In the genomic region with DNA sequence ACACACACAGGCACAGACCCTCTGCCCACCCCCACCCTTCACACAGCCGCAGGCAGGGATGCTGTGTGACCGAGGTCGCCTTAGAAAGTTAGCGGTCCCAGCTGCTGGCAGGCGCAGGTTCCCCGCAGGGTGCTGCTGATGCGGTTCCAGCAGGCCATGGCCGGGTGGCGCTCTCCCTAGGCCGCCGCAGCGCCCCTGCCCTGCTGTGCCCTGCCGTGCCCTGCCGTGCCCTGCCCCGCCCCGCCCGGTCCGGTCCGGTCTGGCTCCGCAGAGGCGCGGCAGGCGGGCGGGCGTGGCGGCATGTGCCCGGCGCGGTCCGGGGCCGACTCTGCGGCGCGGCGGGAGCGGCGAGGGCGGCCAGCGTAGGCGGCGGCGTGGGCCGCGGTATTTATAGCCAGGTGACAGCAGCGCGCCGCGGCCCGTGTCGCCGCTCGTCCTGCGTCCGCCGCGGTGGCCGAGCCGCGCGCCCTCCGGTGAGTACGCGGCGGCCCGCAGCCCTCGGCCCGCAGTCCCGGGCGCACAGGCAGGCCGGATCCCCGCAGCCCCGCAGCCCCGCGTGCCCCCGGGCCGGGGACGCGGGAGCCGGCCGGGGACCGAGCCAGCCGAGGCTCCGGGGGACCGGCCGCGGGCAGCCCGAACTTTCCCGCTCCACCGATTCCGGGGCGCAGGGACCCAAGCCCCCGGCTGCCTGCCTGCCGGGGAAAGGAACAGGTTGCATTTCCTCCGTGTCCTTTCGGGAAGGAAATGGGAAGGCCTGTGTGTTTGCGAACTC, we compare ENCODE assay signal across 8 mouse cellular contexts. TPM values are rescaled to one million over a fixed set of nuclear protein-coding genes. Genes with fewer than 3 reads are reported as not detected.
DNase-seq lines count a peak whose midpoint lies in the region; ATAC-seq and TF ChIP-seq lines count a peak whose summit lies in the region.

A gene (plus strand): TSS at position 403 of the 772 bp plus-strand sequence.

- H3K4me2 ChIP-seq in forebrain, embryonic 11.5 days (ENCODE audit: low read depth, low read length, severe bottlenecking), result peak within 1 kb of the TSS; percentile 98
- peak within 1 kb of the TSS; percentile 98 for H3K4me2 ChIP-seq in stomach, embryonic 15.5 days

- peak within 1 kb of the TSS; percentile 81 for H3K9ac ChIP-seq in ES-E14 (ENCODE audit: insufficient read depth, low read depth, low read length, poor library complexity, severe bottlenecking)
- peak within 1 kb of the TSS; percentile 64 for H3K9ac ChIP-seq in forebrain, embryonic 11.5 days (ENCODE audit: low read length)
- H3K9ac ChIP-seq in stomach, embryonic 15.5 days, result peak within 1 kb of the TSS; percentile 37

- 1% methylated on average over 61 of the region's 96 CpGs for WGBS in forebrain, embryonic 11.5 days
- WGBS in stomach, embryonic 15.5 days, result 1% methylated on average over 66 of the region's 96 CpGs

- peak; percentile 77 for ATAC-seq in forebrain, embryonic 11.5 days (replicated peaks; ENCODE audit: low FRiP score)
- ATAC-seq in stomach, embryonic 15.5 days (ENCODE audit: insufficient read depth, low FRiP score, low read depth), result peak; percentile 78

- H3K36me3 ChIP-seq in ES-E14 (ENCODE audit: control insufficient read depth, insufficient read depth, low read length, poor library complexity, severe bottlenecking), result no peaks in the 10 kb centered on the region
- no peaks in the 10 kb centered on the region for H3K36me3 ChIP-seq in forebrain, embryonic 11.5 days (ENCODE audit: control insufficient read depth, insufficient read depth, low read length)
- no peaks in the 10 kb centered on the region for H3K36me3 ChIP-seq in stomach, embryonic 15.5 days

- H3K4me3 ChIP-seq in ES-E14 (ENCODE audit: insufficient read depth in 1 of 2, low read depth in 1 of 2, low read length in 2 of 2, poor library complexity in 1 of 2, severe bottlenecking in 1 of 2), result peak within 1 kb of the TSS; percentile 67 to 70
- peak within 1 kb of the TSS; percentile 64 for H3K4me3 ChIP-seq in forebrain, embryonic 11.5 days (ENCODE audit: low read depth, low read length)
- peak within 1 kb of the TSS; percentile 57 for H3K4me3 ChIP-seq in stomach, embryonic 15.5 days (replicated peaks)

- H3K27me3 ChIP-seq in forebrain, embryonic 11.5 days (ENCODE audit: control insufficient read depth, insufficient read depth, low read length), result peaks cover 10% of the 10 kb centered on the region
- H3K27me3 ChIP-seq in stomach, embryonic 15.5 days (replicated peaks), result peaks cover 16% of the 10 kb centered on the region

- in situ Hi-C loops in ES-E14 (cut with MboI; ENCODE audit: low sequenced_read_pairs in 2 of 2, unreplicated experiment in 2 of 2), result no loop called here

- no peaks in the 10 kb centered on the region for H3K4me1 ChIP-seq in ES-E14 (ENCODE audit: control insufficient read depth in 2 of 2, insufficient read depth in 2 of 2, low read length in 2 of 2, poor library complexity in 1 of 2)
- H3K4me1 ChIP-seq in forebrain, embryonic 11.5 days (replicated peaks; ENCODE audit: control insufficient read depth, insufficient read depth, low read length), result no peaks in the 10 kb centered on the region
- H3K4me1 ChIP-seq in stomach, embryonic 15.5 days, result 0 out of 2 replicates have a peak, but pooled peaks cover 3% of the 10 kb centered on the region

- intact Hi-C loops in heart, postnatal 10 days (cut with DNase I), result no loop called here

- no peaks in the 10 kb centered on the region for H3K9me3 ChIP-seq in ES-E14 (ENCODE audit: control insufficient read depth, insufficient read depth, low read depth, low read length)
- no peaks in the 10 kb centered on the region for H3K9me3 ChIP-seq in forebrain, embryonic 11.5 days (ENCODE audit: control insufficient read depth, low read length)
- H3K9me3 ChIP-seq in stomach, embryonic 15.5 days, result no peaks in the 10 kb centered on the region

- DNase-seq in ES-E14 (ENCODE audit: low read depth, low spot score), result no peak
- peak; percentile 63 for DNase-seq in brain, adult 2 months (ENCODE audit: low read depth, low spot score)
- DNase-seq in forebrain, embryonic 11.5 days (ENCODE audit: low spot score), result peak; percentile 68
- peak; percentile 55 to 67 for DNase-seq in heart, postnatal 10 days
- DNase-seq in kidney, postnatal 36 days, result peak; percentile 74 to 83
- peak; percentile 41 to 58 for DNase-seq in lung, postnatal 4 days
- no peak for DNase-seq in frontal cortex, adult 2 months (ENCODE audit: extremely low spot score in 1 of 2, low spot score in 1 of 2)

- H3K27ac ChIP-seq in ES-E14 (ENCODE audit: insufficient read depth, low read depth, low read length, poor library complexity, severe bottlenecking), result no peak within 1 kb of the TSS
- no peak within 1 kb of the TSS for H3K27ac ChIP-seq in forebrain, embryonic 11.5 days (ENCODE audit: low read depth, low read length)
- no peak within 1 kb of the TSS for H3K27ac ChIP-seq in stomach, embryonic 15.5 days

TF ChIP-seq in ES-E14, 5 proteins besides CTCF, POLR2A, EP300 and RAD21:
- TF ChIP-seq HCFC1 (IDR thresholded peaks at IDR 0.05; ENCODE audit: borderline replicate concordance, insufficient read depth, low read length) (no peak), CHD2 (IDR thresholded peaks at IDR 0.05; ENCODE audit: low read depth, low read length) (no peak), ZNF384 (IDR thresholded peaks at IDR 0.05; ENCODE audit: low read depth, low read length) (no peak), MAFK (IDR thresholded peaks at IDR 0.05; ENCODE audit: insufficient read depth, low read depth, low read length) (no peak), ZC3H11A (IDR thresholded peaks at IDR 0.05; ENCODE audit: borderline replicate concordance, low read depth, low read length) (no peak)
TF ChIP-seq in ES-E14: peak in this region for 0.

RNA-seq across cellular contexts. Expression of the gene that starts here (rescaled TPM):
- total RNA-seq in ES-E14 (2012; rRNA removed), result 0.48 and 0.71 TPM in 2 replicates
- polyA plus RNA-seq in forebrain, embryonic 11.5 days (2014; fragmentation: Nextera tagmentation; extraction: Ambion mirVana), result 0.67 and 0.84 TPM in 2 replicates
- 10 to 100 TPM; 11.3 to 12.1 TPM for total RNA-seq in heart, postnatal 10 days (2021)
- 2.8 and 3.7 TPM in 2 replicates for polyA plus RNA-seq in stomach, embryonic 15.5 days (2015; fragmentation: Nextera tagmentation; extraction: Ambion mirVana)
- 6.1 and 6.4 TPM in 2 replicates for polyA plus RNA-seq in frontal cortex, adult 2 months (2012; rRNA removed)

Comparison
In these comparisons a context has a peak if more than half of its experiments do, and no peak if none do; other contexts are left out.
1. Peak in DNase-seq, ATAC-seq, H3K4me3 ChIP-seq, H3K9ac ChIP-seq and H3K4me2 ChIP-seq in forebrain, embryonic 11.5 days; RNA of the gene not detected or under 1 TPM.
2. DNase-seq: peak in brain, adult 2 months (single experiment), heart, postnatal 10 days (2 of 2), kidney, postnatal 36 days (2 of 2) and lung, postnatal 4 days (2 of 2); none in ES-E14 (single experiment) and frontal cortex, adult 2 months (0 of 2).
3. Peak in every context shown above with its lines, with median percentiles within 50 percentile points of each other: H3K4me3 ChIP-seq and H3K9ac ChIP-seq.